Mouse (Mus musculus): ENCODE measurements around the gene Bax. TPM values are rescaled to one million over a fixed set of nuclear protein-coding genes. Genes with fewer than 3 reads are reported as not detected.
A peak's percentile ranks its signal among the peaks of the same experiment; 100 is the strongest.
"Not testable (repeated sequence)": the region's sequence is repeated elsewhere in the genome, so short reads cannot be mapped to it uniquely, and the experiment has no call there.

The Bax gene
- polyA plus RNA-seq, 1 experiment, result 196 TPM

DNA sequence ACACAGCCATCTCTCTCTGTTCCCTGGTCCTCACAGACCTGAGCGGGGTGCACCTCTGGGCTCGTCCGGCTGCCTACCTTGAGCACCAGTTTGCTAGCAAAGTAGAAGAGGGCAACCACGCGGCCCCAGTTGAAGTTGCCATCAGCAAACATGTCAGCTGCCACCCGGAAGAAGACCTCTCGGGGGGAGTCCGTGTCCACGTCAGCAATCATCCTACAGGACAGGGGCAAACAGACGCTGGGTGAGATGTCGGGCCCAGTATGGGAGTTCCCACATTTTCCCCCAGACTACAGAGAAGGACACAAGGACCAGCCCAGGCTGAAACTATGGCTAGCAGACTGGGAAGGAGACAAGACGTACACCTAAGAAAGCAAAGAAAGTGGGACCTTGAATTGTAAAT, 1.6 kb downstream of the Bax start:
- H3K27ac ChIP-seq (ENCODE audit: insufficient read depth, low read depth, low read length), result peak overlapping the region; percentile 78
- peak overlapping the region; percentile 89 for H3K4me3 ChIP-seq (ENCODE audit: insufficient read depth, low read length)
- TF ChIP-seq POLR2A (IDR thresholded peaks at IDR 0.05; ENCODE audit: borderline replicate concordance, low read depth, low read length) (no peak), CTCF (IDR thresholded peaks at IDR 0.05; ENCODE audit: low read depth, low read length) (no peak)
- peaks cover 36% of the 10 kb centered on the region for H3K4me1 ChIP-seq (ENCODE audit: control insufficient read depth, insufficient read depth, low read length)

DNA sequence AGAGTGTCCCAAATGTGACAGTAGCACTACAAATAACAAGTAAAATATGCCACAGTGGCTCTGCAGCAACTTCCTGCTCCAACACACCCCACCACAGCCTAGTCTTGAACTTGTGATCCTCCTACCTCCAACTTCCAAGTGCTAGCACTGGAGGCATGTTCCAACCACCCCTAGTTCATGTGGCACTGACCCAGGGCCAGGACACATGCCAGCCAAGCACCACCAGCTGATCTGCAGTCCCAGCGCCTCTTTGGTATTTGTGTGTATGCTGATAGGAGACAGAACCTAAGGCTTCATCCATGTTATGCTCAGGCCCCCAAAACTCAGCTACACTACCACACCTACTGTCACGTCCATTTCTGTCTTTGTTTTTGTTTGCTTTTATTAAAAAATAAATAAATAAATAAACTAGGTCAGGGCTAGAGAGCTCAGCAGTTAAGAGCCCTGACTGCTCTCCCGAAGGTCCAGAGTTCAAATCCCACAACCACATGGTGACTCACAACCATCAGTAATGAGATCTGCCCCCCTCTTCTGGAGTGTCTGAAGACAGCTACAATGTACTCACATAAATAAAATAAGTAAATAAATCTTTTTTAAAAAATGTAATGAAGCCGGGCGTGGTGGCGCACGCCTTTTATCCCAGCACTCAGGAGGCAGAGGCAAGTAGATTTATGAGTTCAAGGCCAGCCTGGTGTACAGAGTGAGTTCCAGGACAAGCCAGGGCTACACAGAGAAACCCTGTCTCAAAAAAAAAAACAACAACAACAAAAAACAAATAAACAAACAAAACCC, 2.5 kb downstream of the Bax start:
- TF ChIP-seq POLR2A (IDR thresholded peaks at IDR 0.05; ENCODE audit: borderline replicate concordance, low read depth, low read length) (no peak), CTCF (IDR thresholded peaks at IDR 0.05; ENCODE audit: low read depth, low read length) (no peak)
- H3K27ac ChIP-seq (ENCODE audit: insufficient read depth, low read depth, low read length), result peak overlapping the region; percentile 22
- peaks cover 36% of the 10 kb centered on the region for H3K4me1 ChIP-seq (ENCODE audit: control insufficient read depth, insufficient read depth, low read length)
- H3K4me3 ChIP-seq (ENCODE audit: insufficient read depth, low read length), result peak overlapping the region; percentile 89; the same call in 1 of the 2 replicates

DNA sequence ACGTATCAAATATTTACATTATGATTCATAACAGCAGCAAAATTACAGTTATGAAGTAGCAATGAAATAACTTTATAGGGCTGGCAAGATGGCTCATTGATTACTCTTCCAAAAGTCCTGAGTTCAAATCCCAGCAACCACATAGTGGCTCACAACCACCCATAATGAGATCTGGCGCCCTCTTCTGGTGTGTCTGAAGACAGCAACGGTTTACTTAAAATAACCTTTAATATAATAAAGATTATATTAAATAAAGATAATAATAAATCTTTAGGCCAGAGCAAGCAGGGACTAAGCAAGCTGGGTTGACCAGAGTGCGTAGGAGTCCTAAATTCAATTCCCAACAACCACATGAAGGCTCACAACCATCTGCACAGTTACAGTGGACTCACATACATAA, 3.8 kb downstream of the Bax start:
- peaks cover 36% of the 10 kb centered on the region for H3K4me1 ChIP-seq (ENCODE audit: control insufficient read depth, insufficient read depth, low read length)
- H3K4me3 ChIP-seq (ENCODE audit: insufficient read depth, low read length); H3K27ac ChIP-seq (ENCODE audit: insufficient read depth, low read depth, low read length): not testable (repeated sequence)

DNA sequence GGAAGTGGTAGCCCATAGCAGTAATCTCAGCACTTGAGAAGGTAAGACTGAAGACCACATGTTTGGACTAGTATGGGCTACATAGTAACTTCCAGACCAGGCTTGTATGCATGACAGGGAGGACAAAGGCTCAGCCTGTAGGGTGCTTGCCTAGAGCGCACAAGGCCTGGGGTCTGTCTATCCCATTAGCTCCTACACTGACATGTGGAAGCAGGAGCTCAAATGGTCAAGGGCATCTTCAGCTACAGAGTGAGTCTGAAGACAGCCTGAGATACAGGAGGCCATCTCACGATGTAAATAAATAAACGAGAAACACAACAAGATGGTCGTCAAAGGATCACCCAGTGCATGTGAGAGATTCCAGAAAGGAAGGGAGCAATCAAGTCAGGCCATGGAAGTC, 4.4 kb downstream of the Bax start:
- no peak for TF ChIP-seq CTCF (IDR thresholded peaks at IDR 0.05; ENCODE audit: low read depth, low read length)
- TF ChIP-seq POLR2A (IDR thresholded peaks at IDR 0.05; ENCODE audit: borderline replicate concordance, low read depth, low read length), result no peak
- H3K27ac ChIP-seq (ENCODE audit: insufficient read depth, low read depth, low read length), result peak overlapping the region; percentile 10
- no peak overlapping the region for H3K4me3 ChIP-seq (ENCODE audit: insufficient read depth, low read length)
- H3K4me1 ChIP-seq (ENCODE audit: control insufficient read depth, insufficient read depth, low read length), result peaks cover 36% of the 10 kb centered on the region

DNA sequence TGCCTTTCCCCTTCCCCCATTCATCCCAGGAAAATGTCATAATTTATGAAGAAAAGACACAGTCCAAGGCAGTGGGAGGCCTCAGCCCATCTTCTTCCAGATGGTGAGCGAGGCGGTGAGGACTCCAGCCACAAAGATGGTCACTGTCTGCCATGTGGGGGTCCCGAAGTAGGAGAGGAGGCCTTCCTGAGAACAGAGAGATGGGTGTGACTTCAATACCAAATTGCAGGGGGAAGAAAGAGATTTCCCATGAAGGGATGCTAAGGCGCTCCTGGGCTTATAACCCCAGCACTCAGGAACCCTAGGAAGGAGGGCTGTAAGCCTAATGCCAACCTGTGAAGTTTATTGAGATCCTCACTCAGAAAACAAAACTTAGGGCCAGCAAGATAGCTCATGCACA, 4.9 kb downstream of the Bax start:
- H3K4me3 ChIP-seq (ENCODE audit: insufficient read depth, low read length), result no peak overlapping the region
- H3K4me1 ChIP-seq (ENCODE audit: control insufficient read depth, insufficient read depth, low read length), result peaks cover 32% of the 10 kb centered on the region
- no peak for TF ChIP-seq CTCF (IDR thresholded peaks at IDR 0.05; ENCODE audit: low read depth, low read length)
- no peak for TF ChIP-seq POLR2A (IDR thresholded peaks at IDR 0.05; ENCODE audit: borderline replicate concordance, low read depth, low read length)
- H3K27ac ChIP-seq (ENCODE audit: insufficient read depth, low read depth, low read length), result peak overlapping the region; percentile 98

DNA sequence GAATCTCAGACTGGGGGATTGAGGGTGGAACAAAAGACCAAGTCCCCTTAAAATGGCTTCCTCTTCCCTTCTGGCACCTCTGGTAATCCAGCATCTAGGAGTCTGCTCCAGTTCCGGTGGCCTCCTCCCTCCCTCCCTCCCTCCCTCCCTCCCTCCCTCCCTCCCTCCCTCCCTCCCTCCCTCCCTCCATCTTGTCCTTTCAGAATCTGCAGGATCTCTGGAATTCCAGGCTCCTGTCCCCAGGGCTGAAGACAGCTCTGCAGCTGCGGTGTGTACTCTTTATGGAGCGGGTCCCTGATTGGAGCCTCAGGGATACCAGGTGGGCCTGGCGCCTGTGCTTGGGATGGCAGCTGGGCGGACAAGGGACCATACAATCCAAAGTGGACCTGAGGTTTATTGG, 5.4 kb downstream of the Bax start:
- peak overlapping the region; percentile 98 for H3K27ac ChIP-seq (ENCODE audit: insufficient read depth, low read depth, low read length)
- H3K4me1 ChIP-seq (ENCODE audit: control insufficient read depth, insufficient read depth, low read length), result peaks cover 32% of the 10 kb centered on the region
- H3K4me3 ChIP-seq (ENCODE audit: insufficient read depth, low read length), result peak overlapping the region; percentile 55; the same call in 1 of the 2 replicates
- no peak for TF ChIP-seq POLR2A (IDR thresholded peaks at IDR 0.05; ENCODE audit: borderline replicate concordance, low read depth, low read length)
- TF ChIP-seq CTCF (IDR thresholded peaks at IDR 0.05; ENCODE audit: low read depth, low read length), result no peak

DNA sequence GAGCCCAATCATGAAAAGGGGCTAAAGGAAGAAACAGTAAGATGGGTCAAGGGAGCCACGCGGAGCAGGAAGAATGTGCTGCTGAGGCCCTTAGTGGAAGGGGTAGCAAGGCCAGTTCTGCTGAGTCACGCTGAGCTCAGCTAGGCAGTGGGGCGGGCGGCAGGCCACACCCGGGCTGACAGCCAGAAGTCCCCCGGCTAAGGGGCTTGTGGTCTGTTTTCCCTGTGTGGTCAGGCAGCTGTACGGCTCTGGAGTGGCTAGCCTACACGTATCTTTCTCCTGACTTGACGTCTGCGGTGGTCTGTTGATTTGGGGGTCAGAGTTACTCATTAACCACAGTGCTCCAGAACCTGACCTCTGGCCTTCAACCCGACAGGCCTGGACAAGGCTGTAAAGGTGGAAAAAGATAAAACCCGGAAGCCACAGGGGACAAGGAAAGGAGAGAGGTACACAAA, 5.8 kb downstream of the Bax start:
- no peak for TF ChIP-seq CTCF (IDR thresholded peaks at IDR 0.05; ENCODE audit: low read depth, low read length)
- Histone ChIP-seq H3K4me1 (ENCODE audit: control insufficient read depth, insufficient read depth, low read length) (peaks cover 32% of the 10 kb centered on the region), H3K4me3 (ENCODE audit: insufficient read depth, low read length) (peak overlapping the region; percentile 55), H3K27ac (ENCODE audit: insufficient read depth, low read depth, low read length) (peak overlapping the region; percentile 98)

DNA sequence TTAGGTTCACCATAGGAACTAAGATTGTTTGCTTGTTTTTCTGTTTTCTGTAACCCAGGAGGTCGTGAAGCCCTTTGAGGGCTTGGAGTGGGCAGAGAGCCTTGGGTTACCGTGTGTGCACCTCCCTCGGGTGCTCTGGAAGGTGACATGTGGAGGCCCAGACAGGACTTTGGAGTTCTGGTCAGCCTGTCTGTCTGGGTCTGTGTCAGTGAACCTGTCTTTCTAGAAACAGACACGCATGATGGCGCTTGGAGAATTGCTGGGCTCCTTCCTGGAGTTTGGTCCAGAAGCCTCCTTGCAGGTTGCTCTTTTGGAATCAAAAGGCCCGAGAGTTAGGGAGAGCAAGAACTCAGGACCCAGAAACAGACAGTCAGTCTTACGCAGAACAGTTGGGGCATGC, 6.3 kb downstream of the Bax start:
- TF ChIP-seq CTCF (IDR thresholded peaks at IDR 0.05; ENCODE audit: low read depth, low read length) (no peak), POLR2A (IDR thresholded peaks at IDR 0.05; ENCODE audit: borderline replicate concordance, low read depth, low read length) (no peak)
- Histone ChIP-seq H3K4me1 (ENCODE audit: control insufficient read depth, insufficient read depth, low read length) (peaks cover 32% of the 10 kb centered on the region), H3K4me3 (ENCODE audit: insufficient read depth, low read length) (peak overlapping the region; percentile 55), H3K27ac (ENCODE audit: insufficient read depth, low read depth, low read length) (peak overlapping the region; percentile 98)

DNA sequence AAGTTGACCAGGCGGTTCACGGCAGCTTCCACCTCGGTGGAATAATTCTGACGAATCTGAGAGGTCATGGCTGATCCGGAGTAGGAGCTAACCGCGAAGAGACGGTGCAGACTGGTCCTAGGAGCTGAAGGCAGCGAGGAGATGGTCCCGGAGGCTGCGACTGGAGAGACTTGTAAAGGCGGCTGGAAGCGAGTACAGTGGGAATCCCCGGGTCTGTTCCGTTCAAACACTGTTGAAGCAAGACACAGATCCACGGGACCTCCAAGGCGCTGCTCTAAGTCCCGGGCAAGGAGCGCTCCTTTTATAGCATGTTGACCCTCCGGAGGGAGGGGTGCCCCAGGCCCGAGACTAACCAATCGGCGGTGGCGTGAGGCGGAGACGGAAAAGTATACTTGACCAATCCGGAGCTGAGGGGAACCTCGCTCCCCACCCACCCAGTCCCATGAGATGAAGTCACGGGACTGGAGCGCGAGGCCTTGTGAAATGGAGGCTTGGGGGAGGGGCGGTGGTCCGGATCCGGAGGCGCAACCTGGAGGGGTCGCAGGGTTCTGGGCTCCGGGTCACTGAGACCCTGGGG, 7.0 kb downstream of the Bax start, which contains the start of gene Ftl1:
Ftl1 (minus strand) TSS at position 321 of the 577 bp plus-strand sequence.
- peak; percentile 97 for TF ChIP-seq POLR2A (IDR thresholded peaks at IDR 0.05; ENCODE audit: borderline replicate concordance, low read depth, low read length)
- Histone ChIP-seq H3K27ac (ENCODE audit: insufficient read depth, low read depth, low read length) (peak within 1 kb of the TSS; percentile 100), H3K4me1 (ENCODE audit: control insufficient read depth, insufficient read depth, low read length) (peaks cover 27% of the 10 kb centered on the region), H3K4me3 (ENCODE audit: insufficient read depth, low read length) (peak within 1 kb of the TSS; percentile 94)

DNA sequence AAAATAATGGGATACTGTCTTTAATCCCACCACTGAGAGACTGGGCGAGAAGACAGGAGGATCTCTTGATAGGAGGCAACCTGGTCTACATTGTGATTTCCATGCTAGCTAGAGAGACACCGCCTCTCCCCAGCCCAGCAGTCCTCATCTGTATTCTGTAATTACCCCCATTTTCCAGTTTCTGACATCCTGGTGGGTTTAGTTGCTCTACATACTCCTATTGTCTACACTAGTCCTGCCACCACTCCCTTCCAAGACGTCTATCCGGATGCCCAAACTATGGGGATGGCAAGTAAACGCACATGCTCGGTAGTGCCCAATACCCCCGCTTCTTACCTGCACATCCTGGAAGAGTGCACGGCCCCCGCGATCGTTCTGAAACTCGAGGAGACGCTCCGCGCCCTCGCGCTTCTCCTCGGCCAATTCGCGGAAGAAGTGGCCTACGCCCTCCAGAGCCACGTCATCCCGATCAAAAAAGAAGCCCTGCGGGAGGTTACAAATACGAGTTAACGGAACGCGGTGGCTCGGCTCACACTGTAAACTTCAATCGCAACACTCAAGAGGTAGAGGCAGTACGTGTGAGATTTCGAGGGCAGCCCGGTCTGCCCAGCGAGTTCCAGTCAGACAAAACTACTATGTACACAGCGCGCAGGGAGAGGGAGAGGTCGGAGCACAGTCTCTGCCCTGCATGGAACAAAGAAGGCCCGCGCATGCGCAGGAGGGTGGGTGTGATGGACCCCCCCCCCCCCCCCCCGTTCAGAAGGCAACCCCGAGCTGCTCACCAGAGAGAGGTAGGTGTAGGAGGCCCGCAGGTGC, 7.7 kb downstream of the Bax start:
- Histone ChIP-seq H3K27ac (ENCODE audit: insufficient read depth, low read depth, low read length) (peak overlapping the region; percentile 100), H3K4me1 (ENCODE audit: control insufficient read depth, insufficient read depth, low read length) (peaks cover 25% of the 10 kb centered on the region), H3K4me3 (ENCODE audit: insufficient read depth, low read length) (peak overlapping the region; percentile 94)
- no peak for TF ChIP-seq CTCF (IDR thresholded peaks at IDR 0.05; ENCODE audit: low read depth, low read length)
- no peak for TF ChIP-seq POLR2A (IDR thresholded peaks at IDR 0.05; ENCODE audit: borderline replicate concordance, low read depth, low read length)

Data from bone marrow macrophage, adult 2 months (primary cell).